Mouse (Mus musculus): ENCODE results near the gene Atxn1l. TPM values are rescaled to one million over a fixed set of nuclear protein-coding genes. Genes with fewer than 3 reads are reported as not detected.

Atxn1l gene
- polyA plus RNA-seq (2015; fragmentation: Nextera tagmentation; extraction: Ambion mirVana) = 4.0 and 4.6 TPM in 2 replicates

DNA sequence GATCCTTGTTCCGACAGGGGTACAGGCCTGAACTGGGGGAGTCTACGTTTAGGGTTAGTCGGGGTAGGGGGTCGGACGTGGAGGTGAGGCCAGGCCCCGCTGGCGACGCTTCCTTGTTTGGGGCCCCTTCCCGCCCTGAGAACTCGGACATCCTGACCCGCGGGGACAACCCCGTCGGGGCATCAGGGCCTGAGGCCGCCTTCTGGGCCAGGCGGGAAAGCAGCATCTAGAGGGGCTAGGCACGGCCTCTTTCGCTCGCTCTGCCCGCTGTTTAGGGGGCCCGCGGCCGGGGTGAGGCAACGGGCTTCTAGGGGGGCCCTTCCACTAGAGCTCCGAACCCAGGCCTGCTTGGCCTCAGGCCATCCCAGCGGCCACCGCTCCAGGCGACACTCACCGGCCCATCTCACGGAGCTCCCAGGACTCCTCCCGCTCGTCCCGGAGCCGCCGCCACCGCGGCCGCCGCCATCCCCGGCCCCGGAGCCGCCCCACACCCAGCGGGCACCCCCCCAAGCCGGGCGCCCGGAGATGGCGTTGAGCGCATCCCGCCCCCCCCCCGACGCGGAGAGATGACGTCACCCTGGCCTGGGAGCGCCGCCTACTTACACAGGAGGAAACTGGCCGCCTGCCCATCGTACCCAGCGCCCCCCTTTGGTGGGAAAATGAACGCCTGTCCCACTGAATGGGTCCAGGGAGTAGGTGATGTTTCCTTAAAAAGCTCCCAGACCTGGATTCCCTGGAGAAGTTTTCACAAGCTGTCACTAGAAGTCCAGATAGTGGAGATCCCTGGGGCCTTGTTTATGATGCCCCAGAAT lies at the start of gene Atxn1l:
Atxn1l (minus strand) TSS at position 503 of the 812 bp plus-strand sequence.
- Histone ChIP-seq H3K9ac (peak within 1 kb of the TSS; percentile 99), H3K36me3 (ENCODE audit: poor library complexity, severe bottlenecking) (peaks cover 25% of the 10 kb centered on the region), H3K27me3 (no peaks in the 10 kb centered on the region), H3K4me3 (peak within 1 kb of the TSS; percentile 98), H3K9me3 (replicated peaks) (no peaks in the 10 kb centered on the region), H3K4me1 (peaks cover 15% of the 10 kb centered on the region), H3K27ac (peak within 1 kb of the TSS; percentile 44; the same call in 1 of the 2 replicates), H3K4me2 (peak within 1 kb of the TSS; percentile 95)
- under 1% methylated on average over 49 of the region's 59 CpGs for WGBS
- peak; percentile 86 for ATAC-seq

DNA sequence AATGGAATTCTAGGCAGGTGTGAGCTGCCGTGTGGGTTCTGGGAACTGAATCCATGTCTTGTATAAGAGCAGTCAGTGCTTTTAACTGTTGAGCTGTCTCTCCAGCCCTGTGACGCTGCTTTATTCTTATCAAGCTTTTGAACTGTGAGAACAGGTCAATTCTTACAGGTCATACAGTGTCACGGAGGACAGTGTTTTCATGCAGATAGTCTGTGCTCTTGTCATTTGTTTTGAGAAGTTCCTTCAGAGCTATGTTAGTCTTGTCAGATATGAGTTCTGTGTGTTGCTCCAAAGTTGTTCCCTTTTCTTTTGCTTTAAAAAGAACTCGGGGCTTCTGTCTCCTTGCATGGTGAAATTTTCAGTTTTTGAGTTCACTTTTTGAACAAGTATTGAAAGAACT lies 43.0 kb upstream of the Atxn1l start:
- Histone ChIP-seq H3K27me3 (0 out of 2 replicates have a peak, but pooled peaks cover 7% of the 10 kb centered on the region), H3K9me3 (replicated peaks) (no peaks in the 10 kb centered on the region), H3K4me3 (no peak overlapping the region), H3K36me3 (ENCODE audit: poor library complexity, severe bottlenecking) (no peaks in the 10 kb centered on the region), H3K4me2 (peak overlapping the region; percentile 91), H3K4me1 (peaks cover 17% of the 10 kb centered on the region), H3K9ac (no peak overlapping the region), H3K27ac (no peak overlapping the region)
- 72% methylated on average over 4 of the region's 4 CpGs for WGBS
- no peak for ATAC-seq

GRCm38 (mm10) chr8:109779431-109780228 lies 42.1 kb upstream of the Atxn1l start:
- H3K27ac ChIP-seq = peak overlapping the region; percentile 97; the same call in 1 of the 2 replicates
- WGBS = 25% methylated on average over 24 of the region's 24 CpGs
- peak overlapping the region; percentile 98 for H3K4me3 ChIP-seq

GRCm38 (mm10) chr8:109778993-109779421 lies 41.5 kb upstream of the Atxn1l start:
- H3K36me3 ChIP-seq (ENCODE audit: poor library complexity, severe bottlenecking) = no peaks in the 10 kb centered on the region
- H3K9me3 ChIP-seq (replicated peaks) = no peaks in the 10 kb centered on the region
- peak; percentile 63 for ATAC-seq
- peak overlapping the region; percentile 98 for H3K4me3 ChIP-seq
- H3K4me2 ChIP-seq = peak overlapping the region; percentile 91
- H3K27ac ChIP-seq = peak overlapping the region; percentile 97
- H3K9ac ChIP-seq = peak overlapping the region; percentile 96
- H3K4me1 ChIP-seq = peaks cover 17% of the 10 kb centered on the region
- under 1% methylated on average over 32 of the region's 32 CpGs for WGBS
- peaks cover 17% of the 10 kb centered on the region for H3K27me3 ChIP-seq

More at GRCm38 (mm10) chr8:109779431-109780228, 42.1 kb upstream of the Atxn1l start:
- no peaks in the 10 kb centered on the region for H3K36me3 ChIP-seq (ENCODE audit: poor library complexity, severe bottlenecking)
- peak overlapping the region; percentile 91 for H3K4me2 ChIP-seq
- peaks cover 17% of the 10 kb centered on the region for H3K4me1 ChIP-seq
- H3K27me3 ChIP-seq = peaks cover 12% of the 10 kb centered on the region
- H3K9ac ChIP-seq = peak overlapping the region; percentile 96
- no peaks in the 10 kb centered on the region for H3K9me3 ChIP-seq (replicated peaks)
- ATAC-seq = no peak

- H3K4me2 ChIP-seq = peak within 1 kb of the TSS; percentile 91
- H3K27me3 ChIP-seq = peaks cover 23% of the 10 kb centered on the region
- H3K4me3 ChIP-seq = peak within 1 kb of the TSS; percentile 98
- H3K36me3 ChIP-seq (ENCODE audit: poor library complexity, severe bottlenecking) = no peaks in the 10 kb centered on the region
- ATAC-seq = peak; percentile 100
- peaks cover 17% of the 10 kb centered on the region for H3K4me1 ChIP-seq
- under 1% methylated on average over 63 of the region's 64 CpGs for WGBS
- peak within 1 kb of the TSS; percentile 96 for H3K9ac ChIP-seq
- H3K27ac ChIP-seq = peak within 1 kb of the TSS; percentile 97
- no peaks in the 10 kb centered on the region for H3K9me3 ChIP-seq (replicated peaks)
Observed at GRCm38 (mm10) chr8:109778280-109778977, 40.9 kb upstream of the Atxn1l start, which contains the start of gene Ap1g1. TSS of gene Ap1g1 (plus strand) at chr8:109778554.

GRCm38 (mm10) chr8:109777851-109778250 lies 40.3 kb upstream of the Atxn1l start:
- no peaks in the 10 kb centered on the region for H3K9me3 ChIP-seq (replicated peaks)
- peak overlapping the region; percentile 91 for H3K4me2 ChIP-seq
- peak overlapping the region; percentile 98 for H3K4me3 ChIP-seq
- no peak overlapping the region for H3K27ac ChIP-seq
- peak overlapping the region; percentile 96 for H3K9ac ChIP-seq
- no peak for ATAC-seq
- peaks cover 25% of the 10 kb centered on the region for H3K27me3 ChIP-seq
- H3K36me3 ChIP-seq (ENCODE audit: poor library complexity, severe bottlenecking) = no peaks in the 10 kb centered on the region
- H3K4me1 ChIP-seq = peaks cover 17% of the 10 kb centered on the region
- 22% methylated on average over 5 of the region's 5 CpGs for WGBS

DNA sequence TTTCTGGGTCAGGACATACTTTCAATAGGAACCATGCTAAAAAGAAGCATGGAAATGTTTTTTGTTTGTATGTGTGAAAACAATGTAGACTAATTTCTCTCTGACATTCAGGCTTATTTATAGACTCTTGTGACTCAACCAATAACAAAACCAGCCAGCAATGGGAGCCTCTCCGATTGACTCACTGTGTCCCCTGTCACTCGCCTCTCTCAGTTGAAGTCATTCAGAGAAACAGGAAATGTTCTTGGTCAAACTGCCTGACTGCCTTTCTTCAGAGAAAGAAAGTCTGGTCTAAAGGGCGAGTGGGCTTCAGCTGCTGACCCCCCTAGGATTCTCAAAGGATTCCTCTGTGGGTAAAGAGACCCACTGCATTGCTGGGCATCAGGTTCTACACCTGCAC lies 35.6 kb upstream of the Atxn1l start:
- no peak for ATAC-seq
- WGBS = 56% methylated on average over 3 of the region's 3 CpGs
- Histone ChIP-seq H3K9ac (no peak overlapping the region), H3K4me3 (no peak overlapping the region), H3K9me3 (replicated peaks) (no peaks in the 10 kb centered on the region), H3K27me3 (peaks cover 28% of the 10 kb centered on the region), H3K4me2 (no peak overlapping the region), H3K36me3 (ENCODE audit: poor library complexity, severe bottlenecking) (no peaks in the 10 kb centered on the region), H3K4me1 (no peaks in the 10 kb centered on the region), H3K27ac (no peak overlapping the region)

DNA sequence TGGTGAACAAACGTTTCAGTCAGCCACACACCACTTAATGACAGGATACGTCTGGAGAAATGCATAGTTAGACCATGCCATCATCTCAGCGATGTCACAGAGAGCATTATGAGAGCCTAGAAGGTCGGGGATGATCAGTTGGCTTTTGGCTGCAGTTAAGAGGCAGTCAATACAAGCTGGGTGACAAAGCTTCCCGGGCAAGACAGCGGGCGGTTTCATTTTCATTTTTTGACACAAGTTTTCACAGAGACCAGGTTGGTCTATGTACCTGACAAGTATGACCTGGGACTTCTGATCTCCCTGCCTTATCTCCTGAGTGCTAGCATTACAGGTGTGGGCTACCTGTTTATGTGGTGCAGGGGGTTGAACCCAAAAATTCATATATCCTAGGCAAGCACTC lies 28.5 kb upstream of the Atxn1l start:
- Histone ChIP-seq H3K27ac (no peak overlapping the region), H3K9me3 (replicated peaks) (peaks cover 11% of the 10 kb centered on the region), H3K27me3 (no peaks in the 10 kb centered on the region), H3K4me3 (no peak overlapping the region), H3K36me3 (ENCODE audit: poor library complexity, severe bottlenecking) (no peaks in the 10 kb centered on the region), H3K4me2 (no peak overlapping the region), H3K4me1 (no peaks in the 10 kb centered on the region), H3K9ac (no peak overlapping the region)
- no peak for ATAC-seq
- 76% methylated on average over 7 of the region's 7 CpGs for WGBS

GRCm38 (mm10) chr8:109764031-109764430 lies 26.5 kb upstream of the Atxn1l start:
- 92% methylated on average over 6 of the region's 6 CpGs for WGBS
- H3K27ac ChIP-seq = no peak overlapping the region
- H3K9ac ChIP-seq = no peak overlapping the region
- no peaks in the 10 kb centered on the region for H3K36me3 ChIP-seq (ENCODE audit: poor library complexity, severe bottlenecking)
- H3K4me2 ChIP-seq = no peak overlapping the region
- H3K9me3 ChIP-seq (replicated peaks) = peaks cover 11% of the 10 kb centered on the region
- H3K4me1 ChIP-seq = no peaks in the 10 kb centered on the region
- no peaks in the 10 kb centered on the region for H3K27me3 ChIP-seq
- ATAC-seq = no peak
- H3K4me3 ChIP-seq = no peak overlapping the region

GRCm38 (mm10) chr8:109760221-109760620 lies 22.7 kb upstream of the Atxn1l start:
- Histone ChIP-seq H3K27me3 (no peaks in the 10 kb centered on the region), H3K4me1 (no peaks in the 10 kb centered on the region), H3K9ac (no peak overlapping the region), H3K27ac (no peak overlapping the region), H3K9me3 (replicated peaks) (peaks cover 11% of the 10 kb centered on the region), H3K4me3 (no peak overlapping the region), H3K4me2 (no peak overlapping the region), H3K36me3 (ENCODE audit: poor library complexity, severe bottlenecking) (no peaks in the 10 kb centered on the region)
- no peak for ATAC-seq
- WGBS = 53% methylated on average over 1 of the region's 1 CpGs

DNA sequence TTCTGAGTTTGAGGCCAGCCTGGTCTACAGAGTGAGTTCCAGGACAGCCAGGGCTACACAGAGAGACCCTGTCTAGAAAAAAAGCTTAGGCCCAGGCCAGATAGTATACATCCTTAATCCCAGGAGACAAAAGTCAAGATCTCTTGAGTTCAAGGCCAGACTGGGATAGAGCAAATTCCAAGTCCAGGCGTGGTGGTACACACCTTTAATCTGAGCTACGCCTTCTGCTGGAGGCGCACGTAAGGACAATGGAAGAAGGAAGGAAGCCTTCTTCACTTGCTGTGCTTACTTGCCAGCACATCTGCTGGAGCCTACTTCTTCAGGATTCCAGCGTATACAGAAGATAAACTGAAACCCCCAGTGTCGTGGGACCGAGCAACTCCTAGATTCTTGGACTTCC lies 21.9 kb upstream of the Atxn1l start:
- Histone ChIP-seq H3K9ac (no peak overlapping the region), H3K4me3 (no peak overlapping the region), H3K4me1 (no peaks in the 10 kb centered on the region), H3K4me2 (no peak overlapping the region), H3K27me3 (no peaks in the 10 kb centered on the region), H3K9me3 (replicated peaks) (peaks cover 11% of the 10 kb centered on the region), H3K36me3 (ENCODE audit: poor library complexity, severe bottlenecking) (no peaks in the 10 kb centered on the region), H3K27ac (no peak overlapping the region)
- no peak for ATAC-seq
- WGBS = 91% methylated on average over 7 of the region's 7 CpGs
